ENCODE assay signal across 10 mouse cellular contexts in the genomic region with DNA sequence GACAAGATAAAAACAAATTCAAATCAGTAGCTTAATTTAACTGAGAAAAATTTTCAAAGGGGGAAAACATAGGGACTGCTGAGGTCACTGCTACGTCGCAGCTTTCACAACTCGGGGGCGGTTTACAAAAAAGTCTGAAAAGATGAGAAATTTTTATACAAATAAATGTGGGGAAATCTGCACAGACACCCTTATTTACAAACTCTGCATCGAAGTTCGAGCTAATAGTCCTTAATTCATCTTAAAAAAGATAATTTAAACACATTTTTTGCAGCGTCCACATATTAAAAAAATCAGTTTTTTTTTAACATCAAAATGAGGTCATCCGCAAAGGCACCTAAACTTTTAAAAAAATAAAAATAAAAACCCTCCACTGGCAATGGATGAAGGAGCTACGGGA. TPM values are rescaled to one million over a fixed set of nuclear protein-coding genes. Genes with fewer than 3 reads are reported as not detected.
A peak's percentile ranks its signal among the peaks of the same experiment; 100 is the strongest.
DNase-seq lines count a peak whose midpoint lies in the region; ATAC-seq and TF ChIP-seq lines count a peak whose summit lies in the region.
"Had no signal": no experiment of that assay in that cellular context is flagged by ENCODE, and none has a peak within 500 bp of the region (broad histone marks: within the 10 kb centered on the region; RNA-seq: fewer than 3 reads in every experiment).

No protein-coding gene starts in this region.

- peaks cover 5% of the 10 kb centered on the region for H3K79me2 ChIP-seq in myocyte (ENCODE audit: control insufficient read depth, insufficient read depth)

- peak overlapping the region; percentile 43 for H3ac ChIP-seq in myocyte (ENCODE audit: control insufficient read depth, insufficient read length)

- H3K36me3 ChIP-seq in hindbrain, embryonic 12.5 days = no peaks in the 10 kb centered on the region
- no peaks in the 10 kb centered on the region for H3K36me3 ChIP-seq in hindbrain, embryonic 14.5 days (replicated peaks; ENCODE audit: control insufficient read depth, insufficient read depth)
- H3K36me3 ChIP-seq in embryonic facial prominence, embryonic 12.5 days = no peaks in the 10 kb centered on the region
- no peaks in the 10 kb centered on the region for H3K36me3 ChIP-seq in intestine, embryonic 14.5 days (ENCODE audit: control insufficient read depth, insufficient read depth, low read length)
- H3K36me3 ChIP-seq in myocyte (ENCODE audit: control insufficient read depth, insufficient read depth) = no peaks in the 10 kb centered on the region
- H3K36me3 ChIP-seq: hindbrain, embryonic 15.5 days had no signal

- no peak for TF ChIP-seq POLR2A in myocyte (IDR thresholded peaks at IDR 0.05; ENCODE audit: insufficient read length, low read depth)

- no peaks in the 10 kb centered on the region for H3K9me3 ChIP-seq in hindbrain, embryonic 12.5 days (replicated peaks)
- H3K9me3 ChIP-seq in hindbrain, embryonic 14.5 days (ENCODE audit: control insufficient read depth, low read length) = no peaks in the 10 kb centered on the region
- H3K9me3 ChIP-seq in embryonic facial prominence, embryonic 12.5 days = no peaks in the 10 kb centered on the region
- H3K9me3 ChIP-seq in intestine, embryonic 14.5 days (ENCODE audit: control insufficient read depth, low read length) = no peaks in the 10 kb centered on the region
- H3K9me3 ChIP-seq: hindbrain, embryonic 15.5 days had no signal

- 2% methylated on average over 9 of the region's 9 CpGs for WGBS in hindbrain, embryonic 12.5 days
- 4% methylated on average over 9 of the region's 9 CpGs for WGBS in hindbrain, embryonic 14.5 days
- under 1% methylated on average over 9 of the region's 9 CpGs for WGBS in embryonic facial prominence, embryonic 12.5 days
- WGBS in intestine, embryonic 14.5 days = 1% methylated on average over 9 of the region's 9 CpGs

- no peak overlapping the region for H3K9ac ChIP-seq in hindbrain, embryonic 12.5 days
- no peak overlapping the region for H3K9ac ChIP-seq in hindbrain, embryonic 14.5 days
- peak overlapping the region; percentile 82 for H3K9ac ChIP-seq in embryonic facial prominence, embryonic 12.5 days
- H3K9ac ChIP-seq in intestine, embryonic 14.5 days (ENCODE audit: low read length) = peak overlapping the region; percentile 17; the same call in 1 of the 2 replicates
- H3K9ac ChIP-seq: hindbrain, embryonic 15.5 days had no signal

- H3K27ac ChIP-seq in hindbrain, embryonic 12.5 days = no peak overlapping the region
- no peak overlapping the region for H3K27ac ChIP-seq in hindbrain, embryonic 14.5 days
- H3K27ac ChIP-seq in embryonic facial prominence, embryonic 12.5 days = peak overlapping the region; percentile 91
- no peak overlapping the region for H3K27ac ChIP-seq in intestine, embryonic 14.5 days (ENCODE audit: low read depth)
- H3K27ac ChIP-seq: hindbrain, embryonic 15.5 days had no signal

- H3K4me1 ChIP-seq in hindbrain, embryonic 12.5 days = peaks cover 29% of the 10 kb centered on the region
- H3K4me1 ChIP-seq in hindbrain, embryonic 14.5 days (replicated peaks; ENCODE audit: control insufficient read depth, insufficient read depth, low read length) = peaks cover 15% of the 10 kb centered on the region
- peaks cover 31% of the 10 kb centered on the region for H3K4me1 ChIP-seq in embryonic facial prominence, embryonic 12.5 days
- peaks cover 18% of the 10 kb centered on the region for H3K4me1 ChIP-seq in intestine, embryonic 14.5 days (replicated peaks; ENCODE audit: control insufficient read depth, insufficient read depth, low read length)

- peak overlapping the region; percentile 51 for H3K4me3 ChIP-seq in hindbrain, embryonic 12.5 days
- no peak overlapping the region; the same call in 1 of the 2 replicates for H3K4me3 ChIP-seq in hindbrain, embryonic 14.5 days (replicated peaks; ENCODE audit: low read length)
- H3K4me3 ChIP-seq in embryonic facial prominence, embryonic 12.5 days = peak overlapping the region; percentile 65
- peak overlapping the region; percentile 46; the same call in 1 of the 2 replicates for H3K4me3 ChIP-seq in intestine, embryonic 14.5 days (ENCODE audit: low read depth, low read length)
- H3K4me3 ChIP-seq in myocyte = peak overlapping the region; percentile 59

- DNase-seq in hindbrain, embryonic 14.5 days (ENCODE audit: low spot score) = no peak
- DNase-seq in intestine, embryonic 14.5 days (ENCODE audit: low spot score) = no peak
- no peak for DNase-seq in right cerebral cortex, postnatal 10 days (ENCODE audit: low spot score in 2 of 2)
- no peak for DNase-seq in left cerebral cortex, postnatal 10 days (ENCODE audit: extremely low spot score in 1 of 2, low spot score in 2 of 2)
- DNase-seq: gastrocnemius, postnatal 10 days had no signal

- H3K27me3 ChIP-seq in hindbrain, embryonic 12.5 days = peaks cover 90% of the 10 kb centered on the region
- H3K27me3 ChIP-seq in hindbrain, embryonic 14.5 days (ENCODE audit: control insufficient read depth, insufficient read depth, low read length) = peaks cover 90% of the 10 kb centered on the region
- H3K27me3 ChIP-seq in embryonic facial prominence, embryonic 12.5 days = peaks cover 64% of the 10 kb centered on the region
- peaks cover 96% of the 10 kb centered on the region for H3K27me3 ChIP-seq in intestine, embryonic 14.5 days (replicated peaks; ENCODE audit: control insufficient read depth, insufficient read depth, low read length)
- no peaks in the 10 kb centered on the region for H3K27me3 ChIP-seq in myocyte (ENCODE audit: control insufficient read depth, insufficient read depth, insufficient read length)

- intact Hi-C loops in left cerebral cortex, postnatal 10 days (cut with DNase I) = no loop called here

- H3K4me2 ChIP-seq in hindbrain, embryonic 12.5 days (replicated peaks) = peak overlapping the region; percentile 98
- H3K4me2 ChIP-seq in hindbrain, embryonic 14.5 days (replicated peaks) = no peak overlapping the region
- peak overlapping the region; percentile 89 for H3K4me2 ChIP-seq in embryonic facial prominence, embryonic 12.5 days (replicated peaks)
- H3K4me2 ChIP-seq in intestine, embryonic 14.5 days (ENCODE audit: low read length) = no peak overlapping the region; the same call in 1 of the 2 replicates
- peak overlapping the region; percentile 99 for H3K4me2 ChIP-seq in myocyte (ENCODE audit: low read depth)

- ATAC-seq in hindbrain, embryonic 12.5 days (ENCODE audit: low FRiP score) = no peak
- ATAC-seq in hindbrain, embryonic 14.5 days (ENCODE audit: low FRiP score) = no peak
- ATAC-seq in embryonic facial prominence, embryonic 12.5 days (ENCODE audit: insufficient number of reproducible peaks, insufficient read depth, low FRiP score, low TSS enrichment) = no peak
- no peak for ATAC-seq in intestine, embryonic 14.5 days (replicated peaks; ENCODE audit: low FRiP score, low TSS enrichment, low read depth)
- no peak for ATAC-seq in megakaryocyte progenitor cell, adult 5-6 weeks (replicated peaks; ENCODE audit: poor library complexity)

TF ChIP-seq in myocyte, 11 proteins besides CTCF, POLR2A, EP300 and RAD21:
- TF ChIP-seq TCF3 (IDR thresholded peaks at IDR 0.05; ENCODE audit: insufficient read length, low read depth) (no peak), MYOD1 (IDR thresholded peaks at IDR 0.05; ENCODE audit: control insufficient read depth in 1 of 3, insufficient read length in 2 of 3, low read depth in 2 of 3) (no peak), SRF (IDR thresholded peaks at IDR 0.05; ENCODE audit: control insufficient read depth, insufficient read length, low read depth) (no peak), REST (IDR thresholded peaks at IDR 0.05; ENCODE audit: insufficient read depth, insufficient read length) (no peak)
TF ChIP-seq in myocyte: peak in this region for 0.

RNA-seq across cellular contexts. Expression of a gene that starts 3.0 kb away (rescaled TPM):
- 4.7 and 5.3 TPM in 2 replicates for polyA plus RNA-seq in hindbrain, embryonic 12.5 days (2016; fragmentation: Nextera tagmentation; extraction: Ambion mirVana)
- polyA plus RNA-seq in hindbrain, embryonic 14.5 days (2014; fragmentation: Nextera tagmentation; extraction: Ambion mirVana) = 0.23 and 0.28 TPM in 2 replicates
- 21.9 and 29.7 TPM in 2 replicates for polyA plus RNA-seq in embryonic facial prominence, embryonic 12.5 days (2016; fragmentation: Nextera tagmentation; extraction: Ambion mirVana)
- 5.8 and 6.4 TPM in 2 replicates for polyA plus RNA-seq in intestine, embryonic 14.5 days (2014; fragmentation: Nextera tagmentation; extraction: Ambion mirVana)
- 1.7 TPM for polyA plus RNA-seq in myocyte (2012; fragmentation: generic; extraction: Trizol)
- total RNA-seq in megakaryocyte progenitor cell, adult 5-6 weeks (2015) = not detected in 2 replicates
- not detected in 2 replicates for total RNA-seq in megakaryocyte progenitor cell, adult 5-6 weeks (2017)
- 1 to 10 TPM; 8.2 to 8.7 TPM for total RNA-seq in left cerebral cortex, postnatal 10 days (2021)

RNA-seq across cellular contexts. Expression of a gene that starts 15.6 kb away (rescaled TPM):
- polyA plus RNA-seq in hindbrain, embryonic 12.5 days (2016; fragmentation: Nextera tagmentation; extraction: Ambion mirVana) = 8.3 and 10.1 TPM in 2 replicates
- 0.52 TPM in 1 of 2 replicates, not detected in the other for polyA plus RNA-seq in hindbrain, embryonic 14.5 days (2014; fragmentation: Nextera tagmentation; extraction: Ambion mirVana)
- 65.4 and 87.0 TPM in 2 replicates for polyA plus RNA-seq in embryonic facial prominence, embryonic 12.5 days (2016; fragmentation: Nextera tagmentation; extraction: Ambion mirVana)
- polyA plus RNA-seq in intestine, embryonic 14.5 days (2014; fragmentation: Nextera tagmentation; extraction: Ambion mirVana) = 8.0 and 9.8 TPM in 2 replicates
- 0.64 TPM for polyA plus RNA-seq in myocyte (2012; fragmentation: generic; extraction: Trizol)
- total RNA-seq in megakaryocyte progenitor cell, adult 5-6 weeks (2015) = not detected in 2 replicates
- not detected in 2 replicates for total RNA-seq in megakaryocyte progenitor cell, adult 5-6 weeks (2017)
- 10 to 100 TPM; 22.7 to 28.3 TPM for total RNA-seq in left cerebral cortex, postnatal 10 days (2021)

Comparison
In these comparisons a context has a peak if more than half of its experiments do, and no peak if none do; other contexts are left out.
1. H3K4me2 ChIP-seq: peak in hindbrain, embryonic 12.5 days (single experiment), embryonic facial prominence, embryonic 12.5 days (single experiment) and myocyte (single experiment); none in hindbrain, embryonic 14.5 days (single experiment) and intestine, embryonic 14.5 days (single experiment).
2. H3K9ac ChIP-seq: peak in embryonic facial prominence, embryonic 12.5 days (single experiment) and intestine, embryonic 14.5 days (single experiment); none in hindbrain, embryonic 12.5 days (single experiment) and hindbrain, embryonic 14.5 days (single experiment).